Mouse (Mus musculus) limb, embryonic 12.5 days (tissue): ENCODE measurements around the gene Ccdc85c. TPM values are rescaled to one million over a fixed set of nuclear protein-coding genes. Genes with fewer than 3 reads are reported as not detected.

Experiments used
- ATAC-seq: fragments of 200-750 bp; cut with Nextera tagmentation; 2 replicates; pipeline ENCODE4 v1.8.0; 2017; ENCODE audit warnings: low read depth, moderate TSS enrichment; ENCODE audit not compliant: insufficient number of reproducible peaks, insufficient read depth, low FRiP score, low TSS enrichment
- H3K27ac ChIP-seq: fragments of 300-500 bp; sonication (generic); 2 replicates; pipeline ENCODE4 v1.5.1; 2016; ENCODE audit warnings: mild to moderate bottlenecking, moderate library complexity
- H3K27me3 ChIP-seq: fragments of 300-500 bp; sonication (generic); 2 replicates; pipeline ENCODE4 v1.6.1; 2016; ENCODE audit warnings: mild to moderate bottlenecking, moderate library complexity
- H3K36me3 ChIP-seq: fragments of 300-500 bp; sonication (generic); 2 replicates; pipeline ENCODE4 v1.6.1; 2016; ENCODE audit warnings: mild to moderate bottlenecking, moderate library complexity
- H3K4me1 ChIP-seq: fragments of 300-500 bp; sonication (generic); replicated peaks from 2 replicates; pipeline ENCODE4 v1.6.1; 2016
- H3K4me2 ChIP-seq: fragments of 300-500 bp; sonication (generic); 2 replicates; pipeline ENCODE4 v1.6.1; 2016; ENCODE audit warnings: mild to moderate bottlenecking, moderate library complexity
- H3K4me3 ChIP-seq: fragments of 300-500 bp; sonication (generic); replicated peaks from 2 replicates; pipeline ENCODE4 v1.5.1; 2016; ENCODE audit warnings: mild to moderate bottlenecking
- H3K9ac ChIP-seq: fragments of 300-500 bp; sonication (generic); replicated peaks from 2 replicates; pipeline ENCODE4 v1.6.1; 2016; ENCODE audit warnings: mild to moderate bottlenecking, moderate library complexity
- H3K9me3 ChIP-seq: fragments of 300-500 bp; sonication (generic); 2 replicates; pipeline ENCODE4 v1.6.1; 2016; ENCODE audit warnings: mild to moderate bottlenecking, moderate library complexity
- WGBS: fragments of 180-500 bp; shearing (Covaris S2); methylation state at CpG from one replicate; pipeline ENCODE4 v1.1.7; 2016; 5-methylcytosine and 5-hydroxymethylcytosine counted together
- polyA plus RNA-seq: library from polyadenylated mRNA; unstranded; fragments of >200 nt; fragmentation: Nextera tagmentation; extraction: Ambion mirVana; gene quantifications from 2 replicates; pipeline ENCODE4 v1.2.1, GENCODE M21; 2016

Gene Ccdc85c
- polyA plus RNA-seq, 1 experiment from 2014 or later = 6.6 TPM

GRCm38 (mm10) chr12:108213090-108214041, 61.9 kb downstream of the Ccdc85c start:
- Histone ChIP-seq H3K4me2 (no peak overlapping the region), H3K4me1 (peaks cover 77% of the 10 kb centered on the region), H3K4me3 (no peak overlapping the region), H3K9me3 (no peaks in the 10 kb centered on the region), H3K27me3 (no peaks in the 10 kb centered on the region), H3K9ac (no peak overlapping the region), H3K36me3 (no peaks in the 10 kb centered on the region), H3K27ac (peak overlapping the region; percentile 62; the same call in 1 of the 2 replicates)
- WGBS = 26% methylated on average over 18 of the region's 18 CpGs
- no peak for ATAC-seq

- Histone ChIP-seq H3K4me3 (no peak overlapping the region), H3K9ac (no peak overlapping the region), H3K27me3 (no peaks in the 10 kb centered on the region), H3K4me1 (peaks cover 68% of the 10 kb centered on the region), H3K4me2 (no peak overlapping the region), H3K27ac (peak overlapping the region; percentile 72; the same call in 1 of the 2 replicates), H3K36me3 (no peaks in the 10 kb centered on the region), H3K9me3 (no peaks in the 10 kb centered on the region)
- WGBS = 82% methylated on average over 6 of the region's 6 CpGs
- no peak for ATAC-seq
Measured at GRCm38 (mm10) chr12:108212476-108212875, 62.7 kb downstream of the Ccdc85c start.

- no peak overlapping the region; the same call in 1 of the 2 replicates for H3K9ac ChIP-seq
- no peaks in the 10 kb centered on the region for H3K27me3 ChIP-seq
- H3K4me2 ChIP-seq = no peak overlapping the region
- peak overlapping the region; percentile 72 for H3K27ac ChIP-seq
- no peak for ATAC-seq
- no peak overlapping the region for H3K4me3 ChIP-seq
- no peaks in the 10 kb centered on the region for H3K9me3 ChIP-seq
- H3K4me1 ChIP-seq = peaks cover 64% of the 10 kb centered on the region
- H3K36me3 ChIP-seq = 0 out of 2 replicates have a peak, but pooled peaks cover 4% of the 10 kb centered on the region
- 16% methylated on average over 5 of the region's 5 CpGs for WGBS
Measured at GRCm38 (mm10) chr12:108212071-108212470, 63.2 kb downstream of the Ccdc85c start.

- Histone ChIP-seq H3K9me3 (no peaks in the 10 kb centered on the region), H3K4me1 (peaks cover 53% of the 10 kb centered on the region), H3K36me3 (peaks cover 17% of the 10 kb centered on the region), H3K27ac (no peak overlapping the region), H3K27me3 (no peaks in the 10 kb centered on the region), H3K9ac (no peak overlapping the region), H3K4me2 (no peak overlapping the region), H3K4me3 (no peak overlapping the region)
- WGBS = 86% methylated on average over 15 of the region's 15 CpGs
- no peak for ATAC-seq
Measured at GRCm38 (mm10) chr12:108210623-108211022, 64.6 kb downstream of the Ccdc85c start.

- H3K27me3 ChIP-seq = no peaks in the 10 kb centered on the region
- H3K9me3 ChIP-seq = no peaks in the 10 kb centered on the region
- H3K4me1 ChIP-seq = peaks cover 37% of the 10 kb centered on the region
- H3K4me3 ChIP-seq = no peak overlapping the region
- H3K27ac ChIP-seq = no peak overlapping the region
- no peak for ATAC-seq
- 0 out of 2 replicates have a peak overlapping the region, but pooled peaks have one; percentile 27 for H3K9ac ChIP-seq
- WGBS = 25% methylated on average over 13 of the region's 13 CpGs
- peaks cover 34% of the 10 kb centered on the region for H3K36me3 ChIP-seq
- no peak overlapping the region for H3K4me2 ChIP-seq
Measured at GRCm38 (mm10) chr12:108208726-108209438, 66.3 kb downstream of the Ccdc85c start.

- whole genome bisulfite sequencing = 89% methylated on average over 9 of the region's 9 CpGs
- peaks cover 38% of the 10 kb centered on the region for H3K36me3 ChIP-seq
- H3K4me3 ChIP-seq = no peak overlapping the region
- no peak overlapping the region for H3K27ac ChIP-seq
- H3K9ac ChIP-seq = no peak overlapping the region
- no peaks in the 10 kb centered on the region for H3K9me3 ChIP-seq
- peaks cover 31% of the 10 kb centered on the region for H3K4me1 ChIP-seq
- no peak overlapping the region for H3K4me2 ChIP-seq
- H3K27me3 ChIP-seq = no peaks in the 10 kb centered on the region
- no peak for ATAC-seq
Measured at GRCm38 (mm10) chr12:108208216-108208615, 67.0 kb downstream of the Ccdc85c start.

GRCm38 (mm10) chr12:108206641-108207040, 68.6 kb downstream of the Ccdc85c start:
- H3K4me2 ChIP-seq = no peak overlapping the region
- H3K27ac ChIP-seq = no peak overlapping the region
- 0 out of 2 replicates have a peak, but pooled peaks have one; percentile 34 for ATAC-seq
- no peaks in the 10 kb centered on the region for H3K9me3 ChIP-seq
- 16% methylated on average over 5 of the region's 5 CpGs for WGBS
- peaks cover 15% of the 10 kb centered on the region for H3K4me1 ChIP-seq
- H3K4me3 ChIP-seq = no peak overlapping the region
- H3K9ac ChIP-seq = no peak overlapping the region
- no peaks in the 10 kb centered on the region for H3K27me3 ChIP-seq
- peaks cover 54% of the 10 kb centered on the region for H3K36me3 ChIP-seq

GRCm38 (mm10) chr12:108204978-108205377, 70.2 kb downstream of the Ccdc85c start:
- H3K9ac ChIP-seq = no peak overlapping the region
- no peak overlapping the region for H3K4me3 ChIP-seq
- H3K36me3 ChIP-seq = peaks cover 71% of the 10 kb centered on the region
- no peaks in the 10 kb centered on the region for H3K27me3 ChIP-seq
- ATAC-seq = no peak
- H3K27ac ChIP-seq = no peak overlapping the region
- H3K9me3 ChIP-seq = no peaks in the 10 kb centered on the region
- H3K4me2 ChIP-seq = no peak overlapping the region
- peaks cover 10% of the 10 kb centered on the region for H3K4me1 ChIP-seq
- WGBS = 86% methylated on average over 12 of the region's 12 CpGs

- WGBS = 84% methylated on average over 8 of the region's 8 CpGs
- Histone ChIP-seq H3K36me3 (peaks cover 82% of the 10 kb centered on the region), H3K9ac (no peak overlapping the region)
Measured at GRCm38 (mm10) chr12:108203895-108204294, 71.3 kb downstream of the Ccdc85c start.

GRCm38 (mm10) chr12:108200094-108200493, 75.1 kb downstream of the Ccdc85c start:
- no peak overlapping the region for H3K27ac ChIP-seq
- H3K27me3 ChIP-seq = no peaks in the 10 kb centered on the region
- H3K9me3 ChIP-seq = no peaks in the 10 kb centered on the region
- no peak overlapping the region for H3K4me2 ChIP-seq
- H3K4me3 ChIP-seq = no peak overlapping the region
- H3K9ac ChIP-seq = no peak overlapping the region
- no peaks in the 10 kb centered on the region for H3K4me1 ChIP-seq
- ATAC-seq = no peak
- 97% methylated on average over 1 of the region's 1 CpGs for WGBS
- H3K36me3 ChIP-seq = peaks cover 98% of the 10 kb centered on the region

More at GRCm38 (mm10) chr12:108203895-108204294, 71.3 kb downstream of the Ccdc85c start:
- Histone ChIP-seq H3K4me3 (no peak overlapping the region), H3K4me1 (peaks cover 3% of the 10 kb centered on the region), H3K27ac (no peak overlapping the region), H3K4me2 (no peak overlapping the region), H3K27me3 (no peaks in the 10 kb centered on the region), H3K9me3 (no peaks in the 10 kb centered on the region)
- no peak for ATAC-seq

GRCm38 (mm10) chr12:108198447-108198846, 76.8 kb downstream of the Ccdc85c start:
- Histone ChIP-seq H3K27me3 (no peaks in the 10 kb centered on the region), H3K4me1 (no peaks in the 10 kb centered on the region), H3K9me3 (no peaks in the 10 kb centered on the region), H3K9ac (no peak overlapping the region), H3K4me2 (no peak overlapping the region), H3K27ac (no peak overlapping the region), H3K36me3 (peaks cover 100% of the 10 kb centered on the region), H3K4me3 (no peak overlapping the region)
- WGBS = 91% methylated on average over 4 of the region's 4 CpGs
- no peak for ATAC-seq
